Mouse (Mus musculus): ENCODE results near the gene Cds1. TPM values are rescaled to one million over a fixed set of nuclear protein-coding genes. Genes with fewer than 3 reads are reported as not detected.

The Cds1 gene
- total and polyA plus RNA-seq, 3 experiments, result 3.2 to 20.9 (median 17.3) TPM

DNA sequence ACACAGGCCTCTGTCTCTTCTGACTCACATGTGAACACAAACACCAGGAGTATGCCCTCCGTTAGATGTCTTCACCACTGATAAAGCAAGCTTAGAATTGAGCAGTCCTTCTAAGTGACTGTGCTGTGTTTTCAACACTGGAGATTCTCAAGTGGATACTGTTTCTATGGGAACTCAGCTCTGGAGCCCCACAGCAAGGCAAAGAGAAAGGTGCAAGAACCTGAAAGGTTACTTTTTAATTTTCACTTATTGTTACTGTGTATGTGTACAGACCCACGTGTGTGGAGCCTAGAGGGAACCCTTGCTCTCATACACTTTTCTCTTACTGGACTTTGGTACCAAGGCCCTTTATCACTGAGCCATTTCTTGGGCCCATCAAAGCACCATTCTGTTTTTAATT is 101.8 kb downstream of the Cds1 start:
- no peak overlapping the region for H3K4me3 ChIP-seq
- H3K9ac ChIP-seq (ENCODE audit: low read depth, low read length), result no peak overlapping the region
- 73% methylated on average over 2 of the region's 2 CpGs for WGBS
- no peak for DNase-seq
- TF ChIP-seq CTCF (IDR thresholded peaks at IDR 0.05) (no peak), EP300 (IDR thresholded peaks at IDR 0.05; ENCODE audit: insufficient read depth, low read depth, low read length) (no peak), POLR2A (IDR thresholded peaks at IDR 0.05; ENCODE audit: insufficient read depth, low read depth, low read length) (no peak)
- no peak overlapping the region for H3K27ac ChIP-seq
- no peaks in the 10 kb centered on the region for H3K4me1 ChIP-seq (ENCODE audit: control insufficient read depth, insufficient read depth, low read length)
- no peaks in the 10 kb centered on the region; the same call in 1 of the 2 replicates for H3K36me3 ChIP-seq (ENCODE audit: control insufficient read depth, insufficient read depth, low read length)
- no peaks in the 10 kb centered on the region for H3K27me3 ChIP-seq (ENCODE audit: control insufficient read depth, insufficient read depth, low read length)
- H3K79me2 ChIP-seq (replicated peaks; ENCODE audit: control insufficient read depth, insufficient read depth, low read length), result no peaks in the 10 kb centered on the region
- intact Hi-C loops (cut with DNase I), result no loop called here

Other genes with a start within 250 kb of the Cds1 start
- under 1 TPM in 1 of 2 experiments, not detected in 1; 0.09 TPM for gene Nkx6-1, start 100.1 kb upstream of the Cds1 start, total RNA-seq (2021)
- gene Nkx6-1, start 100.1 kb upstream of the Cds1 start, polyA plus RNA-seq (2012; rRNA removed), result 0.08 TPM in 1 of 2 replicates, not detected in the other

Measured in heart, adult 2 months (tissue).